Mouse (Mus musculus): ENCODE measurements at regions not wholly inside any gene's neighbourhood (a gene's known extent, or its start where the extent isn't known, plus 50 kb on each side); places are given as distances from the start of the nearest gene placed in this dataset.
A peak's percentile ranks its signal among the peaks of the same experiment; 100 is the strongest.

DNA sequence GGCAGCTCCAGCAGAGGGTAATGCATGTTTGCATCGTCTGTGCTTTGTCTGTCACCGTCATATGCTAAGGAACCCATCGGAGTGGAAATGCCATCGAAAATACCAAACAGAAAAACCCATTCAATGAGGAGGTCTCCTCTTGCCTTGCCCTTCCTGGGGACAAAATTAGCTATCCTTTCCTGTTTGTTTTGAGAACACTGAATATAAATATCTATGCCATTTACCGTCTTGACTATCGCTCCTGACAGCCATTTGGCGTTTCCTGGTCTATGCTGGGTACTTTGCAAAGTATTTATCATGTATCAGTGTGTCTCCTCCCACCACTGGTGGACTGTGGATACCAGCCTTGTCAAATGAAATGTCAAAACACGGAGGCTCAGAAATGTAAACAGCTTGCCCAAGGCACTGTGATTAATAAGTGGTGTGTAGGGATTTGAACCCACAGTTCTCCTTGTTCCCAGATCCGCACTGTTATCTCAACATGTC lies 239.2 kb upstream of the Tbx3 start:
- peak in 1 of 2 experiments; percentile 36 for DNase-seq

DNA sequence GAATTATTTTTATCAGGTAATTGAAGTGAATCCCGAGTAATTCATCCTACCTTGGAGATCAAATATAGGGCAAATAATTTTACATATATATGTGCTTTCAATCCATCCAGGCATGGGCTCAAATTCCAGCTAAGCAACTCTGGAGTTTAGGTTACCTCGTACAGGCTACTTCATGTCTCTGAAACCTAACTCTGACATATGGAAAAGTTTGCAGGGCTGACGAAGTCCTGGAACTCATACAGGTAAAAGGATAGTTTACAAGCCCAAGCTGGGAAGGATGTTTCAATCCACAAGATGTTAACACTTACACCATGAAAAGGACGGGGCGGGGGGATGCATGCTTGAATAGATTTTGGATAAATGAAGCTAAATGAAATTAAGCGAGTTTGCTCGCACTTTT lies 235.9 kb upstream of the Tbx3 start:
- DNase-seq: no peak

DNA sequence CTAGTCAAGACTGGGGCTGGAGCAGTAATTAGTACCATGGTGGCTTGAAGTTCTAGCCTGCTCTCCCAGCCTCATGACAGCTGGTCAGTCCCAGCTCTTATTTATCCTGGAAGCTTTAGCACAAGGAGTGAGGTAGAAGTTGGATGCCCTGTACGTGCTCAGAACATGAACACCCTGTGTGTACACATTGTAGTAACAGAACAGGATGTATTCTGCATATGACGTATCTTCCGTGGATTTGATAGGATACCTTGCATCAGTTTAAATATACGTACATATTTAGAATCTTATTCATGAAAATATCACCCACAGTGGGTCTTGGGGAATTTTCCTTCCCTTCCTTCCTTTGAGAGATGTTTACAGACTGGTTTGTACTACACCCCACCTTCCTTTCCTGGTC lies 222.0 kb upstream of the Tbx3 start:
- no peak for DNase-seq

DNA sequence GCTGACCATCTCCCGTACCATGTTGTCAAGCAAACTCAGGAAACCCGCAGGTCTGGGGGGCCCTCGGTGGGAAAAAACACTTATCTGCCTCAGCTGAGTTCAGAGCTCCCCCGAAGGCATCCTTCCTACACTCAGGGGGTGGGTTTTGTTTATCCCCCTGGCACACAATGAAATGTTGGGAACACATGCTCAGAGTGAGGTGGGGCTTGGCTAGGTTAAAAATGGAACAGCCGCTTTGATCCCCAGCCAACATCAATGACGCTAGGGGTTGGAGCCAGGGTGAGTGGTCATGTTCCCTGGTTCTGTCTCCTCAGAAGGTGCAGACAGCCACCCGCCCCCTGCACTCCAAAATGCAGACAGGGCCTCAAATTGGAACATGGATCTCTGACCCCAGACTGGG lies 221.3 kb upstream of the Tbx3 start:
- DNase-seq: peak; percentile 63 to 76

DNA sequence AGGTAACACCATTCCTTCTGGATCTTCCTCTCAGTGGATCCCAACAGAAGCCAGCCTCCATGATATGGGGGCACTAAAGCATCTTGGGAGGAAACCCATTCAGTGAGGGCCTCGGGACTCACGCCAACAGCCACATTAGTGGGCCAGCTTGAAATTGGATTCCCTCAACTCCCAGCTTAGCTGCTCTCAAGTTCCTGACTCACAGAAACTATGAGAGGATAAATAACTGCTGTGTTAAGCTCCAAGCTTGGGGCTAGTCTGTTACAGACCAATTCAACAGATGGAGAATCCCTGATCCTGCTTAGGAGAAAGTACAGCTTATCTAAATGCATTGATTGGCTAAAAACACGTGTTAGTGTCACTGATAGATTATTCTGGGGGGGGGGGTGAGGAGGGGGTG lies 210.7 kb upstream of the Tbx3 start:
- no peak for DNase-seq

DNA sequence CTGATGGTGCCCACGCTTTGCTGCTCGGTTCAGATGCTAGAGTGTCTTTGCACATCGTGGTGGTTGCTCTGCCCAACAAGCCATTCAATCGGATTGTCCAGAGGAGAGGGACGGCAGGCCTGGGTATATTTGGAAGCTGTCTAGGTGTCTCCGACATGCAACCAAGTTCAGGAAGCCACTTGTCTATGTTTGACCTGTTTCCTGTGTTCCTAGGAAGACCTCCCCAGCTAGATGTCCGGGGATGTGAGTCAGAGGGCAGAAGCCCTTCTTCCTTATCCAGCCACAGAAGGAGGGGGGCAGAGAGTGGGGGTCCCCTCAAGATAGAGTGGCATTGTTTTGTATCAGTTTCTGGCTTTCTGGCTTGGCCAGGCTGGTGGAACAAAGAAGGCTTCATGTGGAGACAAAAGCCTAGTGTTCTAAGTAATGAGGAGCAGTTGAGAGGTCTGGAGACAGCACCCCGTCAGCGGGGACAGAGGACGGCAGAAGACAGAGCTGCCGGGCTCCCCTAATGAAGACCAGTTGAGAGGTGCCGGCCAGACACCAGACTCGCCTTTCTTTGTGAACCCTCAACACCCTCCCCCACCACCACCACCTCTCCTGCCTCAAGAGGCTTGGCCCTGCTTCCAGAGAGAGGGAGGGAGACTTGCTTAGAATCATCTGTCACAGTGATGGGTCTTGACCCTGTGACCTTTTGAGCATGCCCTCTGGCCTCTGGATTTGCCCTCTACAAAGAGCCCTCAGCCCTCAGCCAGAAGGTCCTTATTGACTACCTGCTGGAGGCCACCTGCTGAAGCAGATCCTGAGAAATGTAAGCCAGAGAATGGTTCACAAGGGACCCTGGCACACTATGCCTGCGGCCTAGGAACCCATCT lies 207.6 kb upstream of the Tbx3 start:
- peak in 1 of 2 experiments; percentile 26 for DNase-seq

DNA sequence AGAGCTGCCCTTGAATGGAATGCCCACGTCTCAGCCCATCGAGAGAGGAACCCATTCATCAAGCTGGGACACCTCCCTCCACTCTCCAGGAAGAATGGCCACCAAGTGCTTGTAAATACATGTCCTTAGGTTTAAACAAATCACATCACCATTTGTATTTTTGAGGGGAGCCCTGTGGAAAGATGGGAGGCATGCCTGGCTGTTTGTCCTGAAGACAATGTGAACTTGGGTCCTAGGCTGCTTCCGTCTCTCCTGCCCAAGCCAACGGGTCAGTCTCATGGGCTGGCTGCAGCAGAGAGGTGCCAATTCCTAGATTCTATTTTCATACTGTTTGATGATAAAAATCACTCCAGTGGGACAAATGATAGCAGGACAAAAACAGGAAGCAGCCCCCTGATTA lies 205.9 kb upstream of the Tbx3 start:
- DNase-seq: peak; percentile 71 to 77

DNA sequence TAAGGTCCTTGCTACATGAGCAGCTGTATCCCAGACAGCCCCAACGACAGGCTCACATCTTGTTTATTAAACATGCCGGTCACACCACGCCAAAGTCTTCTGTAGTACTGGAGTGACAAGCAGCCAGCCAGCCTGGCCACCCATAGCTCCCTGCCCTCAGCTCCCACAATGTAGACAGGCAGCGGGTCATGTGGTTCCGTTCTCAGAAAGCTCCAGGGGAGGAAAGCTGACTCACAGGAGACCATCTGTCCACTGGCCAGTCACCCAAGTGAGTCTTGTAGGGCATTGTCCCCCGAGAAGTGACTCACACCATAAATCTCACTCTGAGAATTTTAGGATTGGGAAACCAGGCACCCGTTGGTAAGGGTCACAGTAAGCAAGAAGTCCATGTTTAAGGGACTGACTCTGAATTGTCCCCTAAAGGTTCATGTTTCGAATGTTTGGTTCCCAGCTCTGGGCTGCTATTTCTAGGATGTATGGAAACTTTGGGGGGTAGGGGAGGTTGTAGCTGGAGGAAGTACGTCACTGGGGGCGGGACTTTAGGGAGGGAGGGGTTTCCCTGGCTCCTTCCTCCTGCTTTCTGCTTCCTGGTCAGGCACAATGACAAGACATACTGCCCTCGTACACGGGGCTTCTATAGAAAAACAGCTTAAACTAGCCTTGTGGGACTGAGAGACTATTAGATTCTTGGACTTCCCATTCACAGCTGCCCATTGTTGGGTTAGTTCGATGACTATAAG lies 203.0 kb upstream of the Tbx3 start:
- DNase-seq: peak; percentile 59

DNA sequence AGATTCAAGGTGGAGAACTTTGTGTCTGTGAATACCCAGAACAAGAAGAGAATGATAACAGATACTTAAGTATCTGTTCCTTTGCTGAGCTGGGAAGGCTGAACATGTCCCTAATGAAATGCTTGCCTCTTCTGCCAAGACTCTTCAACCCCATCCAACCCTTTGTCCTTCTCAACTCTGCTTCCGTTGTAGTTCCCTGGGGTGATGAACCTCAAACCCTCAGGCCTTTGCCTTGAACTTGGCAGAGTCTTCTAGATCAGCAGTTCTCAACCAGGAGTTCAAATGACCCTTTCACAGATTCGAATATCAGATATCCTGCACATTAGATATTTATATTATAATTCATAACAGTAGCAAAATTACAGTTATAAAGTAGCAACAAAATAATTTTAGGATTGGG lies 192.5 kb upstream of the Tbx3 start:
- DNase-seq: no peak

DNA sequence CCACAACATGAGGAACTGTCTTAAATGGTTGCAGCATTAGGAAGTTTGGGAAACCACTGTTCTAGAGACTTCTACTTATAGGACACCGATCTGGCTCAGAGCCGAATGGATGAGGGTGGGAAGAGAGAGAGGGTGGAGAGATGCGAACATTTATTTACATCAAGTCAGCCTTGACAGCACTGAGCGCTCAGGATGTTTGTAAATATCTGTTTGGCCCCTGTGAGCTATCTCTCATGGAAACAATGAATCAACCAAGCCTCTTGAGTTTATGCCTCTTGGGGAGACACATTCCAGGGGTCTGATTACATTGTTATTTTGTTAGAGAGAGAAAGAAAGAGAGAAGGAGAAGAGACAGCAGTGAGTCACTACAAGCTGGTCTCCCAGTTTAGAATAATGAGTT lies 192.1 kb upstream of the Tbx3 start:
- peak in 1 of 2 experiments; percentile 35 for DNase-seq

DNA sequence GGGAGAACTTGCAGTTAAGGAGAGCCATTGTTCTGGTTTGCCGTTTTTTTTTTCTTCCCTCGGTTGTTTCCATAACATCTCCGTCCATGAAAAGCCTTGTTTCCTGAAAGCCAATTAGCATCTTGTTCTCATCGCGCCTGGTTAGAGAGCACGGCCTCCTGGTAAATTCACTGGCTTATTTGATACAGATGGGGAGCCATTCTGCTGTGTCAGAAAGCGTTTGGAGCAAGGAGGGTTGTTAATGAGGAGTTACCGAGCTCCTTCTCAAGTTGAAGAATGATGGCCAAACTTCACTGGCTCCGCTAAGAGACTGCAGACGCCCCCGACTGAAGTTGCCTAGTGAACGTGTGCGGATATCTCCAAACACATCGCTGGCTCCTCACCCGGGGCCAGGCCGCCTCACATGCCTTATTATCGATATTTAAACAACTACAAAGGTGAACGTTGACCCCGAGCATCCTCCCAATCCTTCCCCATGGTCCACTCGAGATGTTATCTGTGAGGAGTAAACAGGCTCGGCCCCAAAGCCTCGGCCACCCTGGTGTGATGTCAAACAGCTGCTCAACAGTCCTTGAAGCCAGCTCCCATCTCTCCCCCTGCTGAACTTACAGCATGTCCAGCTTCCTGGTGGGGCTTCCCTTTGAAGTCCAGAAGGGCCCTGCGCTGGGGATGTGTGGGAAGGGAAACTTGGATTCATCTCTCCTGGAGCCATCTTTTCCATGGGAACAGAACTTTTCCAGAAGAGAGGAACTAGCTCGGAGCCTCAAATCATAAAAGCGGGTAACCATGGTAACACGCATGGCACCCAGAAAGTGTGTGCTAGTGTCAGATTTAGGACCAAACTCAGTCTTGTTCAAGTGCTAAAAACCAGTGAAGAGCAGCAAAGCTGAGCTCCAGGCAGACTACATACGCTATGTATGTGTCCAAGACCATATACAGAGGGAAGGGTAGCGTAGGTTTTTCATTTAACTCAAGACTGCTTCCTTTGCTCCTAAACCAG lies 190.0 kb upstream of the Tbx3 start:
- peak in 1 of 2 experiments; percentile 8 for DNase-seq

DNA sequence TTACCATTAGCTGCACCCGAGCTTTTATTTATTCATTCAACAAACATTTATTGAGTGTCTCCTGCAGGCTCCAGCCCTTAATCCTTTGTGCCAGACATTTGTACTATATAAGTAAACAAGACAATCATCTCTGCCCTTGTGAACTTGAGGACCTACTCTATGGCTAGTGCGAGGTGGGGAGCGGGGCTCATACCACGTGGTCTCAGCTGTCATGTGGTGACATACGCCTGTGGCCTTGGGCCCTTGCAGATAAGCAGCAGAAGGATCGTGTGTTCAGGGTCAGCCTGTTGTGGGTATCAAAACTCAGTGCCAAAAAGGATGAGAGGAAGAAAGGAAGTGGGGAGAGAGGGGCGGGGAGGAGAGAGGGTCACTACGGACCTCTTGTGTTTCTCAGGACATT lies 186.8 kb upstream of the Tbx3 start:
- peak in 1 of 2 experiments; percentile 17 for DNase-seq

DNA sequence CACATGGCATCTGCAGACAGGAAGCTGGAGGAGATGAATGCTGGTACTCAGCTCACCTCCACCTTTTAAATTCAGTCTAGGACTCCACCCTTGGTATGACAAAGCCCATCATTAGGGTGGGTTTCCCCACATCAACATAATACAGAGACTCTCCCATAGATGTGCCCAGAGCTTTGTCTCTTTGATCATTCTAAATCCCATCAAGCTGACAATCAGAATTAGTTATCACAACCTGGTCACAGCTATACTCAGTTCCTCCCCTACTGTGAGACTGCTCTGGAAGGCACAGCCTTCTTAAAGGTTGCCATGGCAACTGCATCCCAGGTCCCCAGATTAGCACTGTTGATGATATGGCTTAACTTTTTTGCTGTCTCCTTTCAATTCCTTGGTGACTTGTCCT lies 184.3 kb upstream of the Tbx3 start:
- no peak for DNase-seq

DNA sequence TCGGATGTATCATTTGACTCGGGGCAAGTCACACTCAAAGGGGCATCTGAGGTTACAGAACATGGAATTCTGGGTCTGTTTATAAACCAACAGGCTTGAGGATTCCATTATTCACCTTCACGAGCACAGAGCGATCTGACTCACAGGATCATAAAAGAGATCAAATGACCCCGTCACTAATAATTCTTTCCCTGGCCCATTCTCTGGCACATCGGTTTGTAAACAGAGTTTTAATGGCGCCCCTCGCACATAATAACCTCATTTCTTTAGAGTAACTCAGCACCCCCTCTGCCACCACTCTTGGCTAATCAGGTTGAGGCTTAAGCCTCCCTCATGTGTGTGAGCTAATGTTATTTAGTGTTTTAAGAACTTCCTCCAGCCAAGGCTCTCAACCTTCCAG lies 183.3 kb upstream of the Tbx3 start:
- DNase-seq: no peak

DNA sequence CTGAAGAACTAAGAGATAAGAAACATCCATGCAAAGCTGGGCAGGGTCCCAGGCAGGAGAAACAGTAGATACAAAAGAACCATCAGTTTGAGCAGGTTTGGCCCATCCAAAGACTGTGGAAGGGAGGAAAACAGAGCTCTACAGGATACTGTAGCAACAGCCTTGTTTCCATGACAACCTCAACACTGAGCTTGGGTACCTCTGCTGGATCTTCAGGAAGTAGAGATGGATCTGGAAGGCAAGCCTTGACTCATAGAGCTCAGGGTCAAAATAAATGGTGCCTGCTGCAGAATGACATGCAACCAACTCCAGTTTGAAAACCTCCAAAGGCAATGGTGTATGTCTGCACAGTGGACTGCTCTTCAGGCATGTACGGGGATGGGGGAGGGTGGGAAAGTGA lies 173.0 kb upstream of the Tbx3 start:
- no peak for DNase-seq

DNA sequence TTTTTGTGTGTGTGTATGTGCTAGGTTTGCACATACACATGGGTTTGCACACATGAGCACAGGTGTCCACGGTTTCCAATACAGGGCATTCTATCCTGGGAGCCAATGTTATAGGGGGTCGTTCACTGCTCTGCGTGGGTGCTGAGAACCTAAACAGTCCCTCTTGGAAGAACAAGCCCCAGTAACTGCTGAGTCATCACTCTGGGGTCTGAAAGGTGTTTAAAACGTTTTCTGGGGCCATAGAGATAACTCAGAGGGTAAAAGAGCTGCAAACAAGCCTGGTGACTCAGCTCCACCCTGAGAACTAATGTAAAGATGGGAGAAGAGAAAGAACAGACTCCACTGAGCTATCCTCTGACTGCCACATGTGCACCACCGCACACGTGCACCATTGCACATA lies 172.0 kb upstream of the Tbx3 start:
- DNase-seq: no peak

DNA sequence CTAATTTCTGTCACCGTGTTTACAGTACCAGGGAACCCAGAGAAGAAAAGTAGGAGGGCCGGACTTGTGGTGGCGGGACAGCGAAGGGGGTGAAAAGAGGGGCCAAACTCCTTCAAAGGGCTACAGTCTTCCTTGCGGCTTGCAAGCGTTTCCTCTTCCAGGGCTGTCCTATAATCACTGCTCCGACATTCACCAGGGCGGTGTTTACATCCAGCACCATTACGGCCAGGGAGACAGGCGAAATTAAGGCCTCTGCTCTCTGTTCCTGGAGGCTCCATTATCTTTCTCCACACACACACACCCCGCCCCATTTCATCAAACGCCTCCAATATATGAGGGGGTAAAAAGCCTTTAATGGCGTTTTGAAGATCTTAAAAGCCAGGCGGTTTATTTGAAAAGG lies 162.8 kb upstream of the Tbx3 start:
- no peak for DNase-seq

DNA sequence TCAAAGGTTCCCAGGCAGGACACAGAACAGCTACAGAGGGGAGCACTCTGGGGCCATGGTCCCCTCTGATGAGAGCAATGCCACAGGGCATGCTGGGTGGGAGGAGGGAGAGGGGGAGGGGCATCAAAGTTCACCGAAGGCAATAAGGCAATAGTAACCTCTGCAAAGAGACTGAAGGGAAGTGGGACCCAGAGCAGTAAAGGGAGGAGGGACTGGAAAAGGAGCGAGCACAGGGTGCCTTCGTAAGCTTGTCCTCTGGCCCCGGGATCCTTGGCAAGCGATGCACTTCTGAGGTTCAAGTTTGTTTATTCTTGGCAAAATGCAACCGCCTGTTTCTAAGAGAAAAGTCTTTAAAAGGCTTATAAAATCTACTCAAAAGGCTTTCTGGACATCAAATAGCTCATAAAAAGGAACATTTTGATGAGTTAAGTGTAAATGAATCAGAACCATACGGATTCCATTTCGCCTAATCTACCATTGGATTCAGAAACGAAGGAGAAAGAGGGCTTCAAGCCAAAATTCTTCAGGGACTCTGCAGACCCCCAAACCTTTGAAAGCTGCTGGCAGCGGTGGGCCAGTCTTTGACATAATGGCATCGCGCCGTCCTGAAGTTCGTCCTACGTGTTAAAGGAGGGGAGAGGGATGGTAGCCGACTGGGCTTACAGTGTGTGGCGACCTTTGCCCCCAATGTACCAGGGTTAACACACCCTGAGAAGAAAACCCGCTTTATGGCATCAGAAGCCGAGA lies 151.8 kb upstream of the Tbx3 start:
- DNase-seq: no peak

DNA sequence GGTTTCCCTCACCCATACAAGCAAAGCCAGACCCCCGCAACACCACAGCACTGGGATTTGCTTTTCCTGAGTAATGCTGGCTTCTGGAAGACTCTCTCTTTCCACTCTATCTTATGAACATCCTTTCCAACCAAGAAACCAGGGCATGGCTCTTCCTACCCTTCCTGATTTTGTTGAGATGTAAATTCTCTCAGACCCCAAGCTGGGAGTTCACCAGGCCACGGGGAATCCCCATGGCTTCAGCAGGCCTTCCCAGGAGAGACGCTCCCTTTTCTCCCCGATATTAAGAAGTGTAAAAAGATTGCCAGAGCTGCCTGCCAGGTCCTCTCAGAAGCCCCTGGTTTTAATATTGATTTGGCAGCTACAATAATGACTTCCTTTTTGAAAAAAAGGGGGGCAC lies 146.3 kb upstream of the Tbx3 start:
- DNase-seq: no peak

DNA sequence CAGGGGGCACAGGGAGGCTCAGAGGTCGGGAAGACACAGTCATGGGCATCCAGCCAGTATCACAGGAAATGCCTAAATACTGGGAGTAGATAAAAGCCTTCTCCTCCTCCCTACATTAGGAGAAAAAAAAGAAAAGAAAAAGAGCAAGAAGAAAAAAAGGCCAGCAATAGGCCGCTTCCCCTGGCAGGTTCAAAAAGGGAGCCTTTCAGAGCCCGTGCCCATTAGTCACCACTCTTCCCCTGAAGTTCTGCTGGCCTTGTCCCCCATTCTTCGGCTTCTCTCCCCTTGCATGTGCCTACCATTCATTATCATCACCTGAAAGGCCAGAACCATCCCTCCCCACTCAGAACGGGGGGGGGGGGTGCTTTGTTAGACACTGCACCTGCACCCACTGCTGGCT lies 144.5 kb upstream of the Tbx3 start:
- DNase-seq: no peak

DNA sequence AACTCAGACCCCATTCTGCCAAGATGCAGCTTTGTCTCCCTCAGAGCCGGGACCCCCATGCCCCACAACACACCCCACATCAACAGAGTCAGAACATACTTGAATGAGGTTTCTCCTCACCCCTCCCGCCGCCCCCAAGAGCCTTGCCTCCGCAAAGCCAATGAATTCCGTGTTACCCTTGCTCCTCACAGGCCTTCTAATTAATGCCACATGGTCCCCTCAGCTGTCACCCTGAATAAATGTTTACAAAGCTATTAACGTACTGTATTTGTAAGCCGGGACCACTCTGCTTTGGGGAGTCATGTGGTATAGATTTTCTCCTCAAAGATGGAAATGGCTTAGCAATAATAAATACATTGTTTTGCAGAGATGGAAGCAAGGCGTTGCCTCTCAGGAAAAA lies 140.5 kb upstream of the Tbx3 start:
- no peak for DNase-seq

DNA sequence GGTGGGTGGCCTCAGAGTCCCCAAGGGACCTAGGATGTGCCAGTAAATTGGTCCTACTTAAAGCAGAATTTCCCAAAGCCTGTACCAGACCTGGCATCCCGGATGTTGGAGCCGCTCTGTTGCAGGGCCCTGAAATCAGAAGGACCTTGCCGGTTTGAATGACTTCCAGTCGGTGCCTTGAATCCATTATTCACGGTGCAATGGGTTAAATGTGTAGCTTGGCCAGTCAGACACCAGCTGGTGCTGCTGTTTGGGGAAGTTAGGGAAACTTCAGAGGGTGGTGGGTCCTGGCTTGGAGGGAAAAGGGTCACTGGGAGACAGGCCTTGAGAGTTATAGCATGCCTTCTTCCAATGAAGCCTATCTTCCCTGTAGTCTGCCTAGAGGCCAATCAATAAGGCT lies 135.5 kb upstream of the Tbx3 start:
- DNase-seq: no peak

All from lung, adult 18-20 months (tissue).